Mouse (Mus musculus): Measurements from ENCODE around the gene Ackr4. TPM values are rescaled to one million over a fixed set of nuclear protein-coding genes. Genes with fewer than 3 reads are reported as not detected.

Gene Ackr4
- polyA plus RNA-seq, 1 experiment from 2014 or later, result 1.6 TPM

DNA sequence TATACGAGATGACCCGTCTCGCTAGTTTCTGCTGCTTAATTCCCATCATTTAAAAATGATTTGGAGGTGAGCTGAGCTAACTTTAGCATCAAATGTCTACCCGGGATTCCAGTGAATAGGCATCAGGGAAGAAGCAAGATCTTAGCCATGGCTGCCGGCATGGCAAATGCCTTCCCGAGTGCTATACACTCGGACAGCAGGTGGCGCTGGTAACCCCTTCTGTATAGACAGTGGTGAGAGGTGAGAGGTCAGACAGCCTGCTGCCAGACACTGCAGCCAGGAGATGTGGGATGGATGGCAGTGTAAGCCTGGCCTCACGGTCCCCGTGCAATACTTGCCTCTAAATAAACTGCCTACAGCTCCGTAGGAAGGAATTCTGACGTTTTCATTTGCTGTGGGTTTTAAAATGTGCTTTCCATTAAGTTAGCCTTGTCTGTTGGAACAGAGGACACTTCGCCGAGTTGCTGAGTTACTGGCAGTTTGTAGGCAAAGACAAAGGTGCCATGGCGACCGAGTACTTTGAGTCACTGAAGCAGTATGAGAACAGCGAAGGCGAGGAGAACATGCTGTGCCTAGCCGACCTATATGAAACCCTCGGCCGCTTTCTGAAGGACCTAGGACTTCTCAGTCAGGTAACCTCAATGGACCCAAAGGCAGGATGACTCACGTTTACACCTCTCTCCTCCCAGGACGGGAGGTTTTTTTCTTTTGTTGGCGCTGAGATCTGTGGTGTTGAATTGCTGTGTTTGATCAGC lies 91.3 kb downstream of the Ackr4 start:
- ATAC-seq (ENCODE audit: low FRiP score, low read depth), result no peak
- H3K4me3 ChIP-seq, result no peak overlapping the region
- 51% methylated on average over 24 of the region's 24 CpGs for WGBS

DNA sequence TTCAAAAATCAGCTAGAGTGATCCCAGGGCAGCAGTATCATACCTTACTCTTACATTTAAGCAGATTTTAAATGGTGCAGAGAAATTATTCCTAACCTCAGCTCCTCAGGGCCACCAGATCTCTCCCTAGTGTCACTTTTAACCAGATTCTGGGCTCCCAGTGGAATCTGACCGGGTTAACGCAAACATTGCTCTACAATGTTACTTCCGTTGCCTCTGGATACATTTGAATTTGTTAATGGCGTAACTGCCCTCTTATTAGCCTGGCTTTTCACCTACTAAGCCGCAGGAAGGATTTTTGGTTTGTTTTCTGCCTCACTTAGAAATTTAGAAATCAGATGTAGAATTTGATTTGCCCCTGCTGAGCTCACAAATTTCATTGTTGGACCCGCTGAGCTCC lies 92.0 kb downstream of the Ackr4 start:
- no peak overlapping the region for H3K9ac ChIP-seq
- H3K9me3 ChIP-seq, result no peaks in the 10 kb centered on the region
- H3K36me3 ChIP-seq, result peaks cover 22% of the 10 kb centered on the region; the same call in 1 of the 2 replicates
- H3K27me3 ChIP-seq, result no peaks in the 10 kb centered on the region
- ATAC-seq (ENCODE audit: low FRiP score, low read depth), result no peak
- H3K4me1 ChIP-seq (replicated peaks), result no peaks in the 10 kb centered on the region
- H3K4me2 ChIP-seq, result no peak overlapping the region
- H3K27ac ChIP-seq (replicated peaks), result no peak overlapping the region
- WGBS, result 67% methylated on average over 6 of the region's 6 CpGs
- no peak overlapping the region for H3K4me3 ChIP-seq

More for the DNA sequence above, 91.3 kb downstream of the Ackr4 start:
- H3K9me3 ChIP-seq, result no peaks in the 10 kb centered on the region
- H3K4me2 ChIP-seq, result no peak overlapping the region
- no peaks in the 10 kb centered on the region for H3K4me1 ChIP-seq (replicated peaks)
- H3K9ac ChIP-seq, result no peak overlapping the region
- H3K36me3 ChIP-seq, result peaks cover 22% of the 10 kb centered on the region; the same call in 1 of the 2 replicates
- no peak overlapping the region for H3K27ac ChIP-seq (replicated peaks)
- H3K27me3 ChIP-seq, result no peaks in the 10 kb centered on the region

DNA sequence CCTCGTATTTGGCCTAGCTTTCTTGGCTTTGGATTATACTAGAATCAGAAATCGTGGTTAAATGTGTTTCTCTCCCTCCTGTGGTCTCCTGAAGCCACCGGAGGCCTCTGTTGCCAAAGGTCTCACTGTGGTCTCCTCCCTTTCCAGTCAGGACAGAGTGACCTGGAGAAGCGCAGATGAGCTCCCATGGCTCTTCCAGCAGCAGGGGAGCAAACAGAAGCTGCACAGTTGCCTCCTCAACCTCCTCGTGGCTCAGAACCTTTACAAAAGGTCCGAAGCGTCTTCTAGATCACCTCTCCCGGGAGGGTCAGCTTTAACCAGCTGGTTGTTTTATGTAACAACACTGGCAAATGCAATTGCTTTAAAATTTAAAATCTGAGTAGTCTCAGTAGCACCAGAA lies 92.5 kb downstream of the Ackr4 start:
- Histone ChIP-seq H3K36me3 (peaks cover 22% of the 10 kb centered on the region; the same call in 1 of the 2 replicates), H3K9me3 (no peaks in the 10 kb centered on the region)
- WGBS, result 80% methylated on average over 8 of the region's 8 CpGs

More for the DNA sequence above, 92.5 kb downstream of the Ackr4 start:
- Histone ChIP-seq H3K27me3 (no peaks in the 10 kb centered on the region), H3K9ac (no peak overlapping the region), H3K4me2 (no peak overlapping the region), H3K27ac (replicated peaks) (no peak overlapping the region), H3K4me3 (no peak overlapping the region), H3K4me1 (replicated peaks) (no peaks in the 10 kb centered on the region)
- no peak for ATAC-seq (ENCODE audit: low FRiP score, low read depth)

Other genes with a start within 250 kb of the Ackr4 start
- gene Nphp3, start 124.4 kb downstream of the Ackr4 start, polyA plus RNA-seq (2015; fragmentation: Nextera tagmentation; extraction: Ambion mirVana), result 3.3 and 4.1 TPM in 2 replicates
- gene Gm28305, start 86.3 kb downstream of the Ackr4 start, polyA plus RNA-seq (2015; fragmentation: Nextera tagmentation; extraction: Ambion mirVana), result not detected in 2 replicates
- 68.9 and 69.5 TPM in 2 replicates for gene Uba5, start 63.8 kb downstream of the Ackr4 start, polyA plus RNA-seq (2015; fragmentation: Nextera tagmentation; extraction: Ambion mirVana)
- gene Acad11, start 63.6 kb downstream of the Ackr4 start, polyA plus RNA-seq (2015; fragmentation: Nextera tagmentation; extraction: Ambion mirVana), result 6.9 and 8.1 TPM in 2 replicates
- gene Dnajc13, start 136.0 kb upstream of the Ackr4 start, polyA plus RNA-seq (2015; fragmentation: Nextera tagmentation; extraction: Ambion mirVana), result 17.7 and 22.6 TPM in 2 replicates
- gene Acpp, start 210.8 kb upstream of the Ackr4 start, polyA plus RNA-seq (2015; fragmentation: Nextera tagmentation; extraction: Ambion mirVana), result 0.18 and 0.43 TPM in 2 replicates